Mouse (Mus musculus) CH12.LX (cell line): Measurements from ENCODE around the gene H2-DMb2. TPM values are rescaled to one million over a fixed set of nuclear protein-coding genes. Genes with fewer than 3 reads are reported as not detected.

Experiments used
- DNase-seq: peaks from one replicate; pipeline ENCODE4 v3.0.0-alpha.2; 2013; ENCODE audit errors: extremely low read depth
- H3K27ac ChIP-seq: 2 replicates; pipeline ENCODE4 v1.5.1; 2012; ENCODE audit warnings: low read depth, mild to moderate bottlenecking, control low read depth, moderate library complexity; ENCODE audit not compliant: insufficient read depth
- H3K27me3 ChIP-seq: replicated peaks from 2 replicates; pipeline ENCODE3; 2012; ENCODE audit warnings: inconsistent platforms
- H3K36me3 ChIP-seq, 2 experiments: replicated peaks in 1 of 2; 2 replicates each; pipeline versions ENCODE3 to v1.6.1; 2012; ENCODE audit warnings: inconsistent platforms in 1 of 2, low read length in 1 of 2, mild to moderate bottlenecking in 1 of 2, mixed read lengths in 1 of 2, moderate library complexity in 1 of 2; ENCODE audit not compliant: control insufficient read depth in 1 of 2, insufficient read depth in 1 of 2
- H3K4me1 ChIP-seq, 2 experiments: 2 replicates each; pipeline ENCODE4 v1.6.1; 2012; ENCODE audit warnings: inconsistent platforms in 1 of 2, moderate library complexity in 1 of 2; ENCODE audit not compliant: insufficient read depth in 2 of 2, control insufficient read depth in 1 of 2
- H3K4me2 ChIP-seq: 2 replicates; pipeline ENCODE4 v1.6.1; 2012; ENCODE audit warnings: low read depth, mild to moderate bottlenecking, control low read depth; ENCODE audit not compliant: poor library complexity, insufficient read depth, severe bottlenecking
- H3K4me3 ChIP-seq, 3 experiments: fragments of 150-350 bp in 1 of 3; sonication (generic) in 1 of 3; replicated peaks in 1 of 3; 2 replicates each; pipeline versions ENCODE3 to v1.5.1; 2011 to 2012; ENCODE audit warnings: low read depth in 2 of 3, low read length in 2 of 3, mild to moderate bottlenecking in 2 of 3, moderate library complexity in 2 of 3, control low read depth in 1 of 3, improper control_type of control experiment in 1 of 3, inconsistent platforms in 1 of 3, mixed read lengths in 1 of 3; ENCODE audit not compliant: poor library complexity in 1 of 3
- H3K79me2 ChIP-seq: replicated peaks from 2 replicates; pipeline ENCODE4 v1.6.1; 2012; ENCODE audit warnings: mild to moderate bottlenecking, moderate library complexity; ENCODE audit not compliant: control insufficient read depth, poor library complexity, insufficient read depth, severe bottlenecking; ENCODE audit errors: extremely low read depth
- H3K9ac ChIP-seq: 2 replicates; pipeline ENCODE4 v1.6.1; 2012; ENCODE audit warnings: low read depth, mild to moderate bottlenecking, control low read depth, moderate library complexity; ENCODE audit not compliant: insufficient read depth
- H3K9me3 ChIP-seq: replicated peaks from 2 replicates; pipeline ENCODE3; 2012; ENCODE audit warnings: low read length, inconsistent platforms, mixed read lengths
- CHD1 ChIP-seq: IDR thresholded peaks from 2 replicates; pipeline ENCODE4 v1.6.1; 2012; ENCODE audit warnings: low read depth, low read length, improper control_type of control experiment, inconsistent platforms
- CTCF ChIP-seq, 2 experiments: IDR thresholded peaks in 1 of 2; conservative IDR thresholded peaks in 1 of 2; 2 replicates each; pipeline ENCODE4 v1.5.1; 2011 to 2012; ENCODE audit warnings: low read depth in 2 of 2, low read length in 2 of 2, improper control_type of control experiment in 1 of 2, inconsistent platforms in 1 of 2, mild to moderate bottlenecking in 1 of 2, moderate library complexity in 1 of 2
- ELF1 ChIP-seq: IDR thresholded peaks from 2 replicates; pipeline ENCODE4 v1.6.1; 2014; ENCODE audit warnings: low read depth, mild to moderate bottlenecking, inconsistent platforms, low read length, improper control_type of control experiment
- EP300 ChIP-seq: IDR thresholded peaks from 2 replicates; pipeline ENCODE4 v1.6.1; 2011; ENCODE audit warnings: low read length, improper control_type of control experiment
- ETS1 ChIP-seq: conservative IDR thresholded peaks from 2 replicates; pipeline ENCODE4 v1.6.1; 2012; ENCODE audit warnings: low read depth, mild to moderate bottlenecking, inconsistent platforms, low read length, improper control_type of control experiment, moderate library complexity
- HCFC1 ChIP-seq: IDR thresholded peaks from 2 replicates; pipeline ENCODE4 v1.6.1; 2012; ENCODE audit warnings: low read depth, mild to moderate bottlenecking, inconsistent platforms, low read length, improper control_type of control experiment
- MEF2A ChIP-seq: IDR thresholded peaks from 2 replicates; pipeline ENCODE4 v1.6.1; 2014; ENCODE audit warnings: low read depth, mild to moderate bottlenecking, inconsistent platforms, low read length, improper control_type of control experiment, borderline replicate concordance
- MXI1 ChIP-seq: IDR thresholded peaks from 2 replicates; pipeline ENCODE4 v1.6.1; 2011; ENCODE audit warnings: mild to moderate bottlenecking, low read depth, low read length, improper control_type of control experiment
- POLR2AphosphoS2 ChIP-seq: IDR thresholded peaks from 2 replicates; pipeline ENCODE4 v1.6.1; 2011; ENCODE audit warnings: low read depth, low read length, improper control_type of control experiment
- SMC3 ChIP-seq: IDR thresholded peaks from 2 replicates; pipeline ENCODE4 v1.6.1; 2011; ENCODE audit warnings: low read depth, low read length, improper control_type of control experiment
- USF1 ChIP-seq: IDR thresholded peaks from 2 replicates; pipeline ENCODE4 v1.6.1; 2014; ENCODE audit warnings: low read depth, mild to moderate bottlenecking, inconsistent platforms, low read length, improper control_type of control experiment
- USF2 ChIP-seq: conservative IDR thresholded peaks from 2 replicates; pipeline ENCODE4 v1.6.1; 2011; ENCODE audit warnings: low read depth, low read length, improper control_type of control experiment
- dilution Hi-C: fragments of 300-500 bp; cut with MboI; formaldehyde crosslinking; loops from 2 replicates; pipeline ENCODE4 v1.14.3; 2020; ENCODE audit warnings: low sequenced_read_pairs; ENCODE audit not compliant: extremely low pct_unique_long_range_greater_than_20kb, extremely low pct_ligation_motif_present
- in situ Hi-C: fragments of 300-500 bp; cut with MboI; formaldehyde crosslinking; loops from 3 replicates; pipeline ENCODE4 v1.14.3; 2019; ENCODE audit warnings: low sequenced_read_pairs, low pct_ligation_motif_present, low pct_unique_long_range_greater_than_20kb, mixed read lengths
- polyA plus RNA-seq: library from polyadenylated mRNA; unstranded; fragments of >175 nt; gene quantifications from 2 replicates; pipeline ENCODE4 v1.2.1, GENCODE M21; 2012; ENCODE audit warnings: low read depth; ENCODE audit not compliant: insufficient read length
- total RNA-seq, 2 experiments: library from RNA; depleted of rRNA; stranded (reverse); fragments of 300-350 nt in 1 of 2; fragments of >200 nt in 1 of 2; gene quantifications; 2 replicates each; pipeline ENCODE4 v1.2.3; 2012 to 2014

Gene H2-DMb2
- total and polyA plus RNA-seq, 3 experiments: 107 to 199 (median 175) TPM

DNA sequence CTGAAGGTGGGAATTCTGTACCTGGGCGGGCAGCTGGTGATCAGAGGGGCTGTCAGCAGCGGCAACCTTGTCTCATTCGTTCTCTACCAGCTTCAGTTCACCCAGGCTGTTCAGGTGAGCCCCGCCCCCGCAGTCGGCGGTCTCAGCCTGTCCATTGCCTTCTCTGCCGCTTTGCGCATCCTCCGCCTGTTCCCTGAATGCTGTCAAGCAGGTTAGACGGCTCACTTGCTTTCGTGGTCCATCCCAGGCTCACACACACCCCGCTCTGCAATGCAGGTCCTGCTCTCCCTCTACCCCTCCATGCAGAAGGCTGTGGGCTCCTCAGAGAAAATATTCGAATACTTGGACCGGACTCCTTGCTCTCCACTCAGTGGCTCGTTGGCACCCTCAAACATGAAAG, 49.7 kb downstream of the H2-DMb2 start:
- Histone ChIP-seq H3K4me2 (no peak overlapping the region; the same call in 1 of the 2 replicates), H3K4me3 (no peak overlapping the region), H3K27me3 (no peaks in the 10 kb centered on the region), H3K27ac (no peak overlapping the region), H3K36me3 (peaks cover 60 to 76% of the 10 kb centered on the region in 2 experiments), H3K4me1 (peaks cover 32 to 72% of the 10 kb centered on the region in 2 experiments), H3K79me2 (peaks cover 70% of the 10 kb centered on the region), H3K9ac (no peak overlapping the region), H3K9me3 (no peaks in the 10 kb centered on the region)
- dilution Hi-C loops (no loop called here), in situ Hi-C loops (no loop called here)
- DNase-seq: no peak
- peak; percentile 65; the same call in 1 of the 2 replicates for TF ChIP-seq POLR2AphosphoS2
- TF ChIP-seq HCFC1: no peak

DNA sequence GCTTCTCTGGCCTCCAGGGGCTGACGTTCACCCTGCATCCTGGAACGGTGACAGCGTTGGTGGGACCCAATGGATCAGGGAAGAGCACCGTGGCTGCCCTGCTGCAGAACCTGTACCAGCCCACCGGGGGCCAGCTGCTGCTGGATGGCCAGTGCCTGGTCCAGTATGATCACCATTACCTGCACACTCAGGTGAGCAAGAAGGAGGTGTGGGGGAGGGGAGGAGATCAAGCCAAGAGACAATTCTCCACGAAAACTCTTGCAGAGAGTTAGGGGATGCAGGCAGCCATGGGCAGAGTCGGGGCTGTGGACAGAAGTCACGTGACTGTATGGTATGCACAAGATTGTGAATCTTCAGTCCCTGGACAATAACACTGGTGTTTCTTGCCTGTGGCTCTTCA, 50.4 kb downstream of the H2-DMb2 start:
- TF ChIP-seq HCFC1: no peak
- in situ Hi-C loops: no loop called here

DNA sequence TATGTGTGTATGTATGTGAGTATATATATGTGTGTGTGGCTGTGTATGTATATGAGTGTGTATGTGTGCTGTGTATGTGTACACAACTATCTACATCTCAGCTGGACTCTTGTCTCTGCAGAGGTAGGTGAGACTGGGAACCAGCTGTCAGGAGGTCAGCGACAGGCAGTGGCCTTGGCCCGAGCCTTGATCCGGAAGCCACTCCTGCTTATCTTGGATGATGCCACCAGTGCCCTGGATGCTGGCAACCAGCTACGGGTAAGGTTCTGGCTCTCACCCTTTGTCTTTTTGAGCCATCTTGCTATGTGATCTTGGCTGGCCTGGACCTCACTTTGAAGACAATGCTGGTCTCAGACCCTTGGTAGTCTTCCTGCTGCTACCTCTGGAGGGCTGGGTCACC, 51.6 kb downstream of the H2-DMb2 start:
- Histone ChIP-seq H3K36me3 (peaks cover 62 to 76% of the 10 kb centered on the region in 2 experiments), H3K79me2 (peaks cover 68% of the 10 kb centered on the region)
- TF ChIP-seq USF1 (no peak), EP300 (no peak), MEF2A (no peak), CTCF (conservative IDR thresholded peaks at IDR 0.05 in 1 of 2, IDR thresholded peaks at IDR 0.05 in 1 of 2; ENCODE audit: low read depth in 2 of 2, low read length in 2 of 2) (no peak), SMC3 (no peak), CHD1 (no peak), MXI1 (no peak), POLR2AphosphoS2 (no peak), USF2 (no peak), ETS1 (no peak), ELF1 (no peak)
- TF ChIP-seq, all 38 proteins: peak for 0
- dilution Hi-C loops (no loop called here), in situ Hi-C loops (no loop called here)
- peaks cover 32 to 67% of the 10 kb centered on the region in 2 experiments for H3K4me1 ChIP-seq
- H3K27me3 ChIP-seq: no peaks in the 10 kb centered on the region
- 0 out of 2 replicates have a peak overlapping the region, but pooled peaks have one; percentile 17 for H3K4me2 ChIP-seq
- no peak overlapping the region for H3K9ac ChIP-seq
- H3K27ac ChIP-seq: peak overlapping the region; percentile 35
- DNase-seq: no peak
- H3K4me3 ChIP-seq: no peak overlapping the region
- H3K9me3 ChIP-seq: no peaks in the 10 kb centered on the region

More for the DNA sequence above, 50.4 kb downstream of the H2-DMb2 start:
- Histone ChIP-seq H3K27ac (no peak overlapping the region), H3K36me3 (peaks cover 60 to 76% of the 10 kb centered on the region in 2 experiments), H3K79me2 (peaks cover 68% of the 10 kb centered on the region), H3K9ac (no peak overlapping the region), H3K9me3 (no peaks in the 10 kb centered on the region), H3K4me1 (peaks cover 32 to 72% of the 10 kb centered on the region in 2 experiments), H3K4me2 (no peak overlapping the region; the same call in 1 of the 2 replicates), H3K4me3 (no peak overlapping the region), H3K27me3 (no peaks in the 10 kb centered on the region)
- no peak for DNase-seq
- dilution Hi-C loops: no loop called here
